Mouse (Mus musculus): Measurements from ENCODE around the gene Nsg2. TPM values are rescaled to one million over a fixed set of nuclear protein-coding genes. Genes with fewer than 3 reads are reported as not detected.
A peak's percentile ranks its signal among the peaks of the same experiment; 100 is the strongest.

The Nsg2 gene
- polyA plus RNA-seq, 1 experiment from 2014 or later = 366 TPM

DNA sequence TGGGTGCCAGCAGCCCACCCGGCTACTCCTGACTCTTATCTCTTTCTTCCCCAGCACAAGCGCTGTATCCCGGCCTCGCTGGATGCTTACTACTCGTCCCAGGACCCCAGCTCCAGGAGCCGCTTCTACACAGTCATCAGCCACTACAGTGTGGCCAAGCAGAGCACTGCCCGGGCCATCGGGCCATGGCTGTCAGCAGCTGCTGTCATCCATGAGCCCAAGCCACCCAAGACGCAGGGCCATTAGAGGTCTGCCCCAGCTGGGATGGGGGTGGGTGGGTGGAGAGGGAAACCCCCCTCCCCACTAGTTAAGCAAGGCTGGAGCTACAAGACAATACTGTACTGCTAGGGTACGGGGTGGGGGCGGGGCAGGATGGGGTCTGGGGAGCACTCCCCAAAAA, 57.1 kb downstream of the Nsg2 start:
- H3K4me2 ChIP-seq = no peak overlapping the region
- H3K9me3 ChIP-seq = no peaks in the 10 kb centered on the region
- ATAC-seq (ENCODE audit: low read depth) = peak; percentile 40; the same call in 1 of the 2 replicates
- H3K27ac ChIP-seq (replicated peaks) = peak overlapping the region; percentile 34; the same call in 1 of the 2 replicates
- peaks cover 27% of the 10 kb centered on the region for H3K4me1 ChIP-seq (replicated peaks)
- H3K4me3 ChIP-seq = no peak overlapping the region
- 61% methylated on average over 11 of the region's 11 CpGs for WGBS
- H3K27me3 ChIP-seq = no peaks in the 10 kb centered on the region
- peak overlapping the region; percentile 35; the same call in 1 of the 2 replicates for H3K9ac ChIP-seq
- peaks cover 57% of the 10 kb centered on the region for H3K36me3 ChIP-seq

DNA sequence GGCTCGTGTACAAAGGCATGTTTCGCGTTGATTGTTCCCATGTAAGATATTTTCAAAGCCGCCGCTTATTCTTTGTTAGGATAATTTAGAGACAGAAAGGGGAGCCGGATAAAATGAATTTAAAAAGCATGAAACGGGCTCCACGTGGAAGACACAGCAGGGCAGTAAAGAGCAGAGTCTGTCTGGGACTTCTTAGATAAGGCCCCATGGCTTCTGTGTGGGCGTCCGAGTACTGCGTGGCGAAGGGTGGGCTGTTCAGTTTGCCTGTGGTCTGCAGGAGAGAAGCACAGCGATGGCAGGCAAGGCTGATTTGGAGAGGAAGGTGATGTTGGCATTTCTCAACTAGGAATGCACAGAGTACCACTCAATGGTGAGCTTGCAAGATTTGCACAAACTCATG, 57.6 kb downstream of the Nsg2 start:
- no peak overlapping the region for H3K9ac ChIP-seq
- H3K4me1 ChIP-seq (replicated peaks) = peaks cover 29% of the 10 kb centered on the region
- H3K9me3 ChIP-seq = no peaks in the 10 kb centered on the region
- no peak overlapping the region for H3K4me3 ChIP-seq
- WGBS = 38% methylated on average over 13 of the region's 13 CpGs
- peaks cover 54% of the 10 kb centered on the region for H3K36me3 ChIP-seq
- ATAC-seq (ENCODE audit: low read depth) = no peak
- no peak overlapping the region for H3K4me2 ChIP-seq
- peak overlapping the region; percentile 34; the same call in 1 of the 2 replicates for H3K27ac ChIP-seq (replicated peaks)
- no peaks in the 10 kb centered on the region for H3K27me3 ChIP-seq

DNA sequence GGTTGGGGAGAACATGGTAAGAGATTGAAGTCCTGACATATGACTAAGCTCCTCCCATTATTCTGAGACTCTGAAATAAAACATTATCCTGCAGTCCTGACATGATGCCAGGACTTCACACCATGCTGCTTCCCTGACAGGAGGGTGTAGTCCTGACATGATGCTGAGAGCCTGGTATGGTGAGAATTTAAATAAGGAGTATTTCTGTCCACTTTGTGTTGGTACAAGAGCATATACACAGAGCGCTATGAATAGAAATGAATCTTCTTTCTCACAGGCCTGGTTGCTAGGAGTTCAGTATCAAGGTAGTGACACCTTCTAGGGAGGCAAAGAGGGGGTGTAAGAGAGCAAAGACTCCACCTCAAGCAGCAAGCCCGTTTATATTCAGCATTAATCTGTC, 60.8 kb downstream of the Nsg2 start:
- Histone ChIP-seq H3K4me1 (replicated peaks) (peaks cover 45% of the 10 kb centered on the region), H3K9me3 (no peaks in the 10 kb centered on the region), H3K27ac (replicated peaks) (no peak overlapping the region)

DNA sequence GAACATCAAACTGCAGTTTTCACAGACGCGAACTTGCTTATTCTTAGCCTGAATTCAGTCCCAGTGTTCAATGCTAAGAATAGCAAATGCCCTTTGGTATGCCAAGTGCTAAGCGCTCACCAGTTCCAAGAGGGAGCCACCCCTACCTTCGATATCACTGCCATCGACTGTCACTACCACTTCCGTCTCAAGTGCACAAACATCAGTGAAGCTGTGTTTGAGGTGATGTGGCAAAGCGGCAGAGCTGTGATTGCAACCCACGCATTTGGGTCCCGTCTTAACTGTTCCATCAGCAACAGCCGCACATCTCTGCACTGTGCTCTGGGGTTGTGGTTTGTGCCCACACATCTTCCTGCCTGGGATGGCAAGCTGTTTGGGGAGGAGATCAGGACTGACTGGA, 61.6 kb downstream of the Nsg2 start:
- no peak overlapping the region for H3K9ac ChIP-seq
- H3K27ac ChIP-seq (replicated peaks) = no peak overlapping the region; the same call in 1 of the 2 replicates
- WGBS = 92% methylated on average over 10 of the region's 10 CpGs
- H3K9me3 ChIP-seq = no peaks in the 10 kb centered on the region
- no peak for ATAC-seq (ENCODE audit: low read depth)
- H3K4me2 ChIP-seq = no peak overlapping the region
- peaks cover 36% of the 10 kb centered on the region for H3K36me3 ChIP-seq
- peaks cover 45% of the 10 kb centered on the region for H3K4me1 ChIP-seq (replicated peaks)
- H3K4me3 ChIP-seq = no peak overlapping the region
- H3K27me3 ChIP-seq = no peaks in the 10 kb centered on the region

More for the DNA sequence above, 60.8 kb downstream of the Nsg2 start:
- no peak for ATAC-seq (ENCODE audit: low read depth)
- Histone ChIP-seq H3K36me3 (peaks cover 42% of the 10 kb centered on the region), H3K27me3 (no peaks in the 10 kb centered on the region), H3K4me2 (no peak overlapping the region), H3K9ac (no peak overlapping the region), H3K4me3 (no peak overlapping the region)
- WGBS = 80% methylated on average over 2 of the region's 2 CpGs

DNA sequence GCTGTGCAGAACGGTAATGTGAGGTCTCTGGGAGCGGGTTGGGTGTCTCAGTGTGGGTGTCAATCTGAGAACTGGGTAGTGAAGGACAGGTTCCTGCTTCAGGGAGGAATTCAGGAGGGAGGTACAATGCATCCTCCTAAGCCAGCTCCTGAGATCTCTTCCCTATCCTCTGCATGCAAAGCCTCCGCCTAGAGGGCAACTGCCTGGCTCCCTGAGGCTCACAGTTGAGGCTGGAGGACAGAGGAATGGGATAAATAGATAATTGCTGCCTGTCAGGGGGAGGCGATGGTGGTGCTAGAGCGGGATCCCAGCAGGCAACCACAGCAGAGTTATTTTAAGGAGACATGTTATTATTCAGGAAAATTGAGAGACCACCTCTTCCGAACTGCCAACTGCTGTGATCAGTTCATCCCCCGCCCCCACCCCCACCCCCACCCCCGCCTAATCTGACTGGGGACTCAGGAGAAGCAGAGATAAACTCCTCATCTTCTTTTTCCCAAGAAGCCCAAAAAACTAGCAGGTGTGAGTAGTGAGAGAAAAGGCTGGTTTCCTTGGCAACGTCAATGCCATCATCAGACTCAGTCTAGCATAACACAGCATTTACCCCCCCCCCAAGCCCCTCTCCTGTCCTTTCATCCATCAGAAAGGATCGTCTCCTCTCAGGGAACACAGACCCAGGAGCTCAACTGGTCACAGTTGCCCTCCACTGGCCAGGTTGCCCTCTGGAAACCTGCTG, 63.7 kb downstream of the Nsg2 start:
- Histone ChIP-seq H3K4me2 (0 out of 2 replicates have a peak overlapping the region, but pooled peaks have one; percentile 11), H3K4me1 (replicated peaks) (peaks cover 45% of the 10 kb centered on the region)

DNA sequence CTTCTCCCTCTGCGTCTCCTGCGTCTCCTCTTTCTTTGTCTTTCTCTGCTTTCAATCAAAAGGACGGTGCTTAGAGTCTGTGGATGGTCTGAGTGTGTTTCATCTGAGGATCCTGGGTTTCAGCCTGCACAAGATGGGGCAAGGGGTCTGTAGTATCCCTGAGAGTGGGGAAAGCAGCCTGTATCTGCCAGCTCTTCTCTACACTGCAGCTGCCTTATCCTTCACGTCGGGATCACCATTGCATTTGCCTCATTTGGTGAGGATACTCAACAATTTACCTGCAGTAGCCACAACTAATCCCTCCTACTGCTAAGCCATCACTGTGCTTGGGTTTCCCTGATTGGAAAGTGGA, 64.2 kb downstream of the Nsg2 start:
- Histone ChIP-seq H3K4me1 (replicated peaks) (peaks cover 50% of the 10 kb centered on the region), H3K4me2 (0 out of 2 replicates have a peak overlapping the region, but pooled peaks have one; percentile 11), H3K36me3 (peaks cover 11% of the 10 kb centered on the region), H3K9ac (peak overlapping the region; percentile 58), H3K27me3 (no peaks in the 10 kb centered on the region), H3K9me3 (no peaks in the 10 kb centered on the region), H3K27ac (replicated peaks) (peak overlapping the region; percentile 89), H3K4me3 (no peak overlapping the region)
- peak; percentile 27 for ATAC-seq (ENCODE audit: low read depth)
- 8% methylated on average over 5 of the region's 5 CpGs for WGBS

More for the DNA sequence above, 63.7 kb downstream of the Nsg2 start:
- H3K9me3 ChIP-seq = no peaks in the 10 kb centered on the region
- peak; percentile 62 for ATAC-seq (ENCODE audit: low read depth)
- no peak overlapping the region for H3K4me3 ChIP-seq
- H3K27me3 ChIP-seq = no peaks in the 10 kb centered on the region
- peak overlapping the region; percentile 89 for H3K27ac ChIP-seq (replicated peaks)
- 5% methylated on average over 10 of the region's 10 CpGs for WGBS
- H3K9ac ChIP-seq = peak overlapping the region; percentile 58
- H3K36me3 ChIP-seq = peaks cover 16% of the 10 kb centered on the region

DNA sequence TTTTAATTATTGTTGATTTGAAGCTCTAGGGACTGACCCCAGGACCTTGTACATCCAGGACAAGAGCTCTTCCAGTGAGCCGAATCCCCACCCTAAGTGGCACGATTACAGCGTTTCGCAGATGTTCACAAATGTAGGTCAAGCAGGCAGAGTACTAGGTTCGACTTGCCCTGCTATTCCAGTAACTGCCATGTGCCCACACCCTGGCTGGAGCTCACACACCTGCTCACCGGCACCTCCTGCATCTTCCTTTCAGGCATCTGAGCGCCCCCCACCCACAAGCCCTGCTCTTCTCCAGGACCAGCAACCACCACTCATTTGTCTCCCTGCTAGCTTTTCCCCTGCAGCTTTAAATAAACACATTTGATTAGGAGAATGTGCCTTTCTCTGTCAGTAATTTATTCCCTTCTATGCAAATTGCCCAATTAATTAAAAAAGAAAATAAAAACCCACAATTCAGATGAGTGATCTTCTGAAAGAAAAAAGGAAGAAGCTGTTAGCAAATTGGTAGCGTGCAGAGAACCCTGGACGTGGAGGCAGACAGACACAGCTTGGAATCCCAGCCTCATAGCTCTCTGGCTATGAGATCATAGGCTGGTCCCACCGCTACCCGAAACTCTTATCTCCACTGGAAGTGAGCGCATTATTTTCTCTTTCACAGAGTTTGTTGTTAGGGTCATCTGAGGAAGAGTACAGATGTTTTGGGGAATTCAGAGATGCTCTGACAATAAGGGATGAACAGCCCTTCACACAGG, 68.7 kb downstream of the Nsg2 start:
- H3K4me3 ChIP-seq = no peak overlapping the region
- ATAC-seq (ENCODE audit: low read depth) = no peak
- 62% methylated on average over 12 of the region's 12 CpGs for WGBS
- no peaks in the 10 kb centered on the region for H3K36me3 ChIP-seq
- H3K9me3 ChIP-seq = no peaks in the 10 kb centered on the region
- no peak overlapping the region for H3K9ac ChIP-seq
- H3K4me2 ChIP-seq = no peak overlapping the region
- H3K27ac ChIP-seq (replicated peaks) = peak overlapping the region; percentile 61
- peaks cover 40% of the 10 kb centered on the region for H3K4me1 ChIP-seq (replicated peaks)
- no peaks in the 10 kb centered on the region for H3K27me3 ChIP-seq

DNA sequence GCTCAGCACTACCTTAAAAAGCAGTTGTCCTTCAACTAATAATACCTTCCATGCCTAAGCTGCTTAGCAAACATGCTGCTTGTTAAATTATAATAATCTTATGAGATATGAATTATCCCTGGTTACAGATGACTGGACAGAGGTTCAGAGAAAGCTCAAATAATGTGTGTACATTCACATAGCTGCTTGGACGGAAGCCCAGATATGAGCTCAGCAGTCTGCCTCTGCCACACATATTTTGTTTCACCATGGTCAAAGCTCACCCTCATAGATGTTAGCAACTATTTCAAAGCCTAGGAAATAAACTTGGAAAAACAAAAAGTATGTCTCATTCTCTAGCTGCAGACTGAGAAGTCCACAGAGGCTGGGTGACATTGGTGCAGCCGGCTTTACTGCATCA, 74.9 kb downstream of the Nsg2 start:
- Histone ChIP-seq H3K4me1 (replicated peaks) (0 out of 2 replicates have a peak, but pooled peaks cover 5% of the 10 kb centered on the region), H3K27ac (replicated peaks) (no peak overlapping the region), H3K4me3 (no peak overlapping the region), H3K9me3 (no peaks in the 10 kb centered on the region), H3K9ac (no peak overlapping the region), H3K36me3 (no peaks in the 10 kb centered on the region), H3K4me2 (no peak overlapping the region), H3K27me3 (no peaks in the 10 kb centered on the region)
- WGBS = 65% methylated on average over 2 of the region's 2 CpGs
- no peak for ATAC-seq (ENCODE audit: low read depth)

DNA sequence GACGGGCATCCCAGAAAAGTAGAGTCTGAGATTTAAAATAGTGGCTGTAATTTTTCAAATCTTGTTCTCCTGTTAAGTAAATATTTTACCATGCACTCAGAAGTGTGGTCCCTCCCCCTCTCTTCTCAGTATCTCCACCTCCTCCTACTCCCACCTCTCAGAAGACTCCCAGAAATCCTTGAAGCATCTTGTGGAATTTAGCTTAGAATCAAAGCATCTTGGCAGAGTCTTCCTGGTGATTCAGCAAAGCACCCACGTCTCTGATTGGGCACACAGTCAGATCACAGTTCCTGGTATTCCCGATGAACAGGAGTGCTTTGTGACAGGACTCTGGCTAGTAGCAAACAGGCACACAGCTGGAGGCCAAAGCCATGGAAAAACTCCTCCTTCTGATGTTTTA, 83.2 kb downstream of the Nsg2 start:
- H3K9me3 ChIP-seq = no peaks in the 10 kb centered on the region
- ATAC-seq (ENCODE audit: low read depth) = no peak
- no peak overlapping the region for H3K9ac ChIP-seq
- no peak overlapping the region for H3K4me3 ChIP-seq
- H3K27me3 ChIP-seq = no peaks in the 10 kb centered on the region
- no peaks in the 10 kb centered on the region for H3K36me3 ChIP-seq
- peaks cover 28% of the 10 kb centered on the region for H3K4me1 ChIP-seq (replicated peaks)
- no peak overlapping the region for H3K4me2 ChIP-seq
- H3K27ac ChIP-seq (replicated peaks) = no peak overlapping the region
- 71% methylated on average over 3 of the region's 3 CpGs for WGBS

DNA sequence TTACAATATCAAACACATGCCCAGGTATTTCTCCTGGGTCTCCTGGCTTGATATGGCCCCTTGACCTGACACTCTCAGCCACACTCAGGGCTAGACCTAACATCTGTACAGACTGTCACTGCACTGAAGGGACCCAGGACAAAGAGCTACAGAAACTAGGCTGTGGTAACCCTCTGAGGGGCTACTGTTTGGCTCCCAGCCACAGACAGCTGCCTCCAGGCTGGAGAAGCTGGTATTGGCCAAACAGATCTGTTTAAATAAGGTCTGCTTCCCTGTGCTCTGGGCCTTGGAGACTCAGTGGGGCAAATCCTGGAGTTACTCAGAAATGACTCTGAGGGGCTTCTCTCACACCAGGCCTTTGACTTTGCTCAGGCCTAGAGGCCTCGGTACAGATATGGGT, 86.3 kb downstream of the Nsg2 start:
- WGBS = 62% methylated on average over 1 of the region's 1 CpGs
- H3K4me3 ChIP-seq = no peak overlapping the region
- H3K4me2 ChIP-seq = no peak overlapping the region
- no peaks in the 10 kb centered on the region for H3K9me3 ChIP-seq
- H3K4me1 ChIP-seq (replicated peaks) = peaks cover 34% of the 10 kb centered on the region
- ATAC-seq (ENCODE audit: low read depth) = 0 out of 2 replicates have a peak, but pooled peaks have one; percentile 6
- H3K27ac ChIP-seq (replicated peaks) = peak overlapping the region; percentile 93
- no peaks in the 10 kb centered on the region for H3K27me3 ChIP-seq
- peak overlapping the region; percentile 39; the same call in 1 of the 2 replicates for H3K9ac ChIP-seq
- no peaks in the 10 kb centered on the region for H3K36me3 ChIP-seq

DNA sequence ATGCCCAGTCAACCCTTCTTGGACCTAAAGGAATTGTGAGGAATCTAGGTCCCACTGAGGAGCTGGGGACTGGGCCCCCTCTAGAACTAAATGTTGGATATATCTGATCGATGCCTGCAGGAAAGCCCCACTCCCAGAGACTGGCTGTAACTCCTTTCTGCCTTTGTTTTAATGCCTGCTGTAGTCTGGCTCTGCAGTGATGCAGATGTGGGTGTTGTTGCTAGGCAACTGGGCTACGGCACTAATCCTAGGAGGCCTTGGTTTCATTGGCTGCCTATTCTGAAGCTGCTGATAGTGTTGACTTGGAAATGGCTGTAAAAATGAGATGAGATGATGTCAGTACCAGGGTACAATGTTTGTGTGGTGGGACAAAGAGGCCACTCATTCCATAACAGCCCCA, 87.1 kb downstream of the Nsg2 start:
- Histone ChIP-seq H3K9me3 (no peaks in the 10 kb centered on the region), H3K4me3 (no peak overlapping the region), H3K9ac (peak overlapping the region; percentile 51), H3K4me1 (replicated peaks) (peaks cover 34% of the 10 kb centered on the region), H3K27me3 (no peaks in the 10 kb centered on the region), H3K36me3 (no peaks in the 10 kb centered on the region), H3K4me2 (0 out of 2 replicates have a peak overlapping the region, but pooled peaks have one; percentile 18), H3K27ac (replicated peaks) (peak overlapping the region; percentile 93)
- WGBS = 6% methylated on average over 2 of the region's 2 CpGs
- ATAC-seq (ENCODE audit: low read depth) = peak; percentile 96

DNA sequence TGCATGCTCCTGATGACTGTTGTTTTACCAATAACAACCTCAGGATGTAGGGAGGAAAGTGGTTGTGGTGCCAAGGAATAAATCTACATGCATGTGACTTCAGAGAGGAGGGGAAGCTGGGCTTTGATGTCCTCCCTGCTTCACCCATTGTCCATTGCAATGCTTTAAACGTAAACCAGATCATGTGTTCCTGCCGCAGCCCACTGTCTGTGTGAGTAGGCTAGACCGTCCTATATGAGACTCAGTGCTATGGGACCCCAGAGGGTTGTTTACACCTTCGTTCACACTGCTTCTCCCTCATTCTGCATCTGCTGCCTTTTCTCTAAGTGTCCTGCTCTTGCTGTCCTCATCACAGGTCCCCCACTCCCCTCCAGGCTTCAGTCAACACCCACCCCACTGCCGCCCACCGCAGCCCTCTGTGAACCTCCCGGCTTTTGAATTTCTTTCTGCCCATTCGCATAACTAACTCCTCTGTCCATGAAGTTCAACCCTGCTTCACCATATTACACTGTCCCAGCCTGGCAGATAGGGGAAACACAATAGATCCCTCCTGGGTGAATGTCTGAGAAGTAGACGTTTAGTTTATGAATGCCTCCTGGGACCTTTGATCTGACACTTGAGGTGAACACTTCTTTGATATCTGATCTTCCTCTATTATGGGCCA, 87.6 kb downstream of the Nsg2 start:
- no peaks in the 10 kb centered on the region for H3K36me3 ChIP-seq
- H3K9me3 ChIP-seq = no peaks in the 10 kb centered on the region
- peak overlapping the region; percentile 93 for H3K27ac ChIP-seq (replicated peaks)
- H3K27me3 ChIP-seq = no peaks in the 10 kb centered on the region
- ATAC-seq (ENCODE audit: low read depth) = peak; percentile 73
- 42% methylated on average over 9 of the region's 9 CpGs for WGBS
- peaks cover 34% of the 10 kb centered on the region for H3K4me1 ChIP-seq (replicated peaks)
- H3K9ac ChIP-seq = no peak overlapping the region; the same call in 1 of the 2 replicates
- H3K4me3 ChIP-seq = no peak overlapping the region
- no peak overlapping the region for H3K4me2 ChIP-seq
